Mouse (Mus musculus) MEL (cell line): ENCODE measurements at regions not wholly inside any gene's neighbourhood (a gene's known extent, or its start where the extent isn't known, plus 50 kb on each side); places are given as distances from the start of the nearest gene placed in this dataset.

Experiments used
- CHD2 ChIP-seq: IDR thresholded peaks from 2 replicates; pipeline ENCODE4 v1.6.1; 2011; ENCODE audit warnings: low read length, improper control_type of control experiment
- CTCF ChIP-seq, 3 experiments: IDR thresholded peaks in 2 of 3; conservative IDR thresholded peaks in 1 of 3; 2 replicates each; pipeline ENCODE4 v1.5.1; 2011 to 2012; ENCODE audit warnings: low read length in 3 of 3, low read depth in 2 of 3, mild to moderate bottlenecking in 2 of 3, improper control_type of control experiment in 1 of 3, inconsistent platforms in 1 of 3, mixed read lengths in 1 of 3, moderate library complexity in 1 of 3; ENCODE audit not compliant: control insufficient read depth in 1 of 3, insufficient read depth in 1 of 3, poor library complexity in 1 of 3, severe bottlenecking in 1 of 3
- E2F4 ChIP-seq: IDR thresholded peaks from 2 replicates; pipeline ENCODE4 v1.6.1; 2011; ENCODE audit warnings: low read depth, low read length, improper control_type of control experiment, borderline replicate concordance
- EP300 ChIP-seq, 2 experiments: IDR thresholded peaks; 2 replicates each; pipeline ENCODE4 v1.6.1; 2011; ENCODE audit warnings: improper control_type of control experiment in 2 of 2, low read length in 2 of 2, low read depth in 1 of 2, mild to moderate bottlenecking in 1 of 2
- ETS1 ChIP-seq: IDR thresholded peaks from 2 replicates; pipeline ENCODE4 v1.6.1; 2012; ENCODE audit warnings: low read depth, mild to moderate bottlenecking, inconsistent platforms, low read length, improper control_type of control experiment, moderate library complexity

DNA sequence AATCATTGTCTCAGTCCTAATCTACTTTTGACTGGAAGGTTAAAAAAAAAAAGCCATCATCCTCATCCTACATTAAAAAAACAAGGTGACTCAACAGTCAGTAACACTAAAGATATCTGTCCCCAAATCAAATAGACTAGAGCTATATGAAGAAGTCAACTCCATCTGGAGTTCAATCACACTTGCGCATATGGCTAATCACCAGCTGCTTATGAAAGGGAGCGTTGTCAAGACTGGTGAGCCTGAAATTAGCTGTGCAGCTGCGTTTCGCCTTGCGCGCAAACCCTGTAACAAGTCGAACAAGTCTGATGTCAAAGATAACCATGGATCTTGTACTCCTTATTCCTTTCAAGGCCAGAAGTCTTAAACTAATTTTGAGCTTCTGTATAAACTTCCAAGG, 137.6 kb downstream of the Dmrta1 start:
- TF ChIP-seq CHD2 (no peak), EP300 (IDR thresholded peaks at IDR 0.05; ENCODE audit: low read depth in 1 of 2, low read length in 2 of 2) (no peak), CTCF (IDR thresholded peaks at IDR 0.05 in 2 of 3, conservative IDR thresholded peaks at IDR 0.05 in 1 of 3; ENCODE audit: control insufficient read depth in 1 of 3, insufficient read depth in 1 of 3, low read depth in 2 of 3, low read length in 3 of 3, poor library complexity in 1 of 3, severe bottlenecking in 1 of 3) (no peak), ETS1 (no peak), E2F4 (no peak)
